Mouse (Mus musculus) splenic B cell, adult 2 months (primary cell): ENCODE results near the gene Zfp622.

Source experiments
- DNase-seq: peaks from one replicate; pipeline ENCODE4 v3.0.0-alpha.2; 2011; ENCODE audit warnings: low read depth, low spot score
- H3K27me3 ChIP-seq: 2 replicates; pipeline ENCODE4 v1.6.1; 2012; ENCODE audit warnings: mild to moderate bottlenecking, low read length, moderate library complexity, mixed read lengths; ENCODE audit not compliant: control insufficient read depth, poor library complexity, insufficient read depth, severe bottlenecking
- H3K36me3 ChIP-seq: 2 replicates; pipeline ENCODE4 v1.6.1; 2012; ENCODE audit warnings: mild to moderate bottlenecking, low read length, moderate library complexity, mixed read lengths; ENCODE audit not compliant: control insufficient read depth, poor library complexity, insufficient read depth, severe bottlenecking

The Zfp622 gene

DNA sequence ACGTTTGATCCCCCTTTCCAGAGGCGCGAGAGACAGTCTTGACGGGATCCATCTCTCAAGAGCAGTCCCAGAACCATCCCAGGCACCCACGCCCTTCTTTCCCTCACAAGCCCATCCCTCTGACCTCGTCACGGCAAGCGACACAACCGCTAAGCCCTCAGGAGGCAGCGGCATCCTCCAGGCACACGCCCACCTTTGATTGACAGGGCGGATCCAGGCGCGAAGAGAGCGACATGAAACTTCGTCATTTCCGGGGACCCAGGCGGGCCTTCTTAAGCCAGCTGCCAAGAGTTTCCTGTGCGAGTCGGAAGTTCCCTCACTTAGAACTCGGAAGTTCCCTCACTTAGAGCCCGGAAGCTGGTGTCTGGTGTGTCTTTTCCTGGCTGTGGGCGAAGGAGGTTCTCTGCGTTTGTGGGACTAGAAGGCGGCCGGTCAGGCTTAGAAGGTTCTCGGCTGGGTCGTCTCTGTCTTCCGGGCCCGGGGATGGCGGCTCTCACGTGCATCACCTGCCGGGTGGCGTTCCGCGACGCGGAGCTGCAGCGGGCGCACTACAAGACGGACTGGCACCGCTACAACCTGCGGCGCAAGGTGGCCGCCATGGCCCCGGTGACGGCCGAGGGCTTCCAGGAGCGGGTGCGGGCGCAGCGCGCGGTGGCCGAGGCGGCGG lies at the start of gene Zfp622:
TSS of gene Zfp622 (plus strand) at position 300 of the 667 bp plus-strand sequence.
- H3K27me3 ChIP-seq, result no peaks in the 10 kb centered on the region
- H3K36me3 ChIP-seq, result peaks cover 3% of the 10 kb centered on the region; the same call in 1 of the 2 replicates
- DNase-seq, result peak; percentile 98

DNA sequence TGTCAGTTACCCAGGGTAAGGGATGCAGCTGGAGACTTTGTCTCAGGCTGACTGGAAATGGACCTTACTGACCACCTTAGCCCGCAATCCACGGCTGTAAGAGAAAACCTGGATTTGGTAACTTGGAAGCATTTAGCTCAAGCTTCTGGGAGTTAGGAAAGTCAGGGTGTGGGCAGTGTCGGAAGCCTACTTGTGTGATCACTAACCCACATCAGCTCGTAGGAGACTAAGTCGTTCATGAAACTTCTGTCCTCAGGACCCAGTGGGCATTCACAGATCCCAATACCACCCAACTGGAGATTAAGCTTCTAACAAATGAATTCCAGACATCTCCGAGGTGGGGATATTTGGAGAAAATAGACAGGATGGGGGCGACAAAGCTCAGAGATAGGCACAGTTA lies 49.8 kb upstream of the Zfp622 start:
- H3K27me3 ChIP-seq, result no peaks in the 10 kb centered on the region
- no peak for DNase-seq
- no peaks in the 10 kb centered on the region; the same call in 1 of the 2 replicates for H3K36me3 ChIP-seq

- no peaks in the 10 kb centered on the region; the same call in 1 of the 2 replicates for H3K36me3 ChIP-seq
- H3K27me3 ChIP-seq, result no peaks in the 10 kb centered on the region
- DNase-seq, result no peak
These were observed 45.7 kb upstream of the Zfp622 start for GRCm38 (mm10) chr15:25938496-25938895.

GRCm38 (mm10) chr15:25940397-25941377 lies 43.5 kb upstream of the Zfp622 start:
- no peak for DNase-seq
- H3K36me3 ChIP-seq, result peaks cover 2% of the 10 kb centered on the region; the same call in 1 of the 2 replicates
- no peaks in the 10 kb centered on the region for H3K27me3 ChIP-seq

DNA sequence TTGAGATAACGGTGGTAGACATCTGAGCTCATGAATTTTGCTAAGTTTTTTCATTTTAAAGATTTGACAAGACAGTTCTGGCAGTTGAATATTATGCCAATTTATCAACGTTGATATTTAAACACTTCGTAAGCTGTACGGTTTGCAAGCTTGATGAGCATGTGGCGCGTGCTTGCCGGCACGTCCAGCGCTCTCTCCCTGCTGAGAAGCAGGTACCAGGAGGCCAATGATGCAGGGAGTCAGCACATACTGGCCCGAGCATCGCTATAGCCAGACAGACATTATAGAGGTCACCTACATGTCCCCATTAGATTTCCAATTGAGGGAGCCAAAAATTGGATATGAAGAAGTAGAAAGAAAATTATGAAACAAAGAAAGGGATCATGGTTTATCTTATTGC lies 42.7 kb upstream of the Zfp622 start:
- peaks cover 2% of the 10 kb centered on the region; the same call in 1 of the 2 replicates for H3K36me3 ChIP-seq
- DNase-seq, result no peak
- no peaks in the 10 kb centered on the region for H3K27me3 ChIP-seq

GRCm38 (mm10) chr15:25942415-25942814 lies 41.8 kb upstream of the Zfp622 start:
- H3K27me3 ChIP-seq, result no peaks in the 10 kb centered on the region
- H3K36me3 ChIP-seq, result 0 out of 2 replicates have a peak, but pooled peaks cover 2% of the 10 kb centered on the region
- no peak for DNase-seq

GRCm38 (mm10) chr15:25943386-25944137 lies 40.6 kb upstream of the Zfp622 start:
- H3K36me3 ChIP-seq, result 0 out of 2 replicates have a peak, but pooled peaks cover 2% of the 10 kb centered on the region
- no peaks in the 10 kb centered on the region for H3K27me3 ChIP-seq
- no peak for DNase-seq

GRCm38 (mm10) chr15:25945224-25945623 lies 38.9 kb upstream of the Zfp622 start:
- H3K36me3 ChIP-seq, result 0 out of 2 replicates have a peak, but pooled peaks cover 2% of the 10 kb centered on the region
- no peaks in the 10 kb centered on the region for H3K27me3 ChIP-seq
- no peak for DNase-seq

GRCm38 (mm10) chr15:25946482-25946881 lies 37.7 kb upstream of the Zfp622 start:
- H3K27me3 ChIP-seq, result no peaks in the 10 kb centered on the region
- no peak for DNase-seq
- H3K36me3 ChIP-seq, result 0 out of 2 replicates have a peak, but pooled peaks cover 2% of the 10 kb centered on the region

- H3K27me3 ChIP-seq, result no peaks in the 10 kb centered on the region
- no peak for DNase-seq
- 0 out of 2 replicates have a peak, but pooled peaks cover 2% of the 10 kb centered on the region for H3K36me3 ChIP-seq
These were observed 36.8 kb upstream of the Zfp622 start for GRCm38 (mm10) chr15:25947383-25947782.

DNA sequence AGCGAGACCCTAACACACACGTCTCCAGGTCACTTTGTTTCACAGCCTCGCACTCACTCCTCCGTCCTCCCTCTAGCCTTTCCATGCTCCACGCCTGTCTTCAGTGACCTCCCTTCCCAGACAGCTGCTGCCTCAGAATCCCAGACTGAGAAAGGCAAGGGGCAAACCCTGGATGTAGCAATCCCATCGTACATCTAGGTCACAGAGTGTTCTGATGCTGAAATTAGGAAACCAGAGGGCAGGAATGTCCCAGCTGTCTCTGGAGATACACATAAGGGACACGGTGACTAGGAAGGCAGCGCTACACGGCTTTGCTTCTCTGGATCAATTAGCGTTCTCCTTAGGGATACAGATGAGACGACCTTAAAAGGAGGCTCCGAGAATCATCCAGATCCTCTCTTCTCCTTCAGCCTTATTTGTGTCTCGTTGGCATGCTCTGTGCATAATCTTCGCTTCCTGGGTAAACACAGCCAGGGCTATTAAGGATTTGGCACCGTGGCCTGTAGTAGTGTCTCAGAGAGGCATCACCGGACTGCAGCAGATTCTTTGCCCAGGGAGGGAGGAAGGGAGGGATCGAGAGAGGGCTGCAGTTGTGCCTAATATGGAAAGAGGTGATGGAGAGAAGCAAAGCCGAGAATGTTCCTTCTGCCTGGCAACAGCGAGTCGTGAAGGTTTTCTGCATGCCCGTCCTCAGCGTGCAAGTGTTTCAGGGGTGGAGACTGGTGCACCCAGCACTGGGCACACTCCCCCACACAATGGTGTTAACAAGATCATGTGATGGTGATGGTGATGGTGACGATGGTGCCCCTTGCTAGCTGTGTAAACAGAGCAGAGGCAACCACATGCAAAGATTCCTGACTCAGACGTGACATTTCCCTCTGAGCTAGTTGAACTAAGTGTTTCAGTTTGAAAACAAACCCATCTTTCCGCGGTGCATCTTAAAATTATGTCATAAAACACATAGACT lies 35.6 kb upstream of the Zfp622 start:
- DNase-seq, result no peak
- H3K27me3 ChIP-seq, result no peaks in the 10 kb centered on the region

GRCm38 (mm10) chr15:25949696-25950095 lies 34.5 kb upstream of the Zfp622 start:
- Histone ChIP-seq H3K27me3 (no peaks in the 10 kb centered on the region), H3K36me3 (no peaks in the 10 kb centered on the region)
- DNase-seq, result no peak

More for the DNA sequence above, 35.6 kb upstream of the Zfp622 start:
- 0 out of 2 replicates have a peak, but pooled peaks cover 2% of the 10 kb centered on the region for H3K36me3 ChIP-seq

- Histone ChIP-seq H3K36me3 (no peaks in the 10 kb centered on the region), H3K27me3 (no peaks in the 10 kb centered on the region)
- DNase-seq, result no peak
These were observed 33.6 kb upstream of the Zfp622 start for GRCm38 (mm10) chr15:25950584-25950983.
